Mouse (Mus musculus) liver, postnatal 0 days (tissue): ENCODE results near the gene Gsg1l.

Source experiments
- CTCF ChIP-seq: sonication (generic); IDR thresholded peaks from 2 replicates; pipeline ENCODE4 v1.5.1; 2016; ENCODE audit warnings: antibody characterized with exemption, low read depth
- EP300 ChIP-seq: IDR thresholded peaks from 2 replicates; pipeline ENCODE4 v1.6.1; 2016; ENCODE audit warnings: antibody characterized with exemption, low read depth, mild to moderate bottlenecking

- no peak for TF ChIP-seq CTCF
- TF ChIP-seq EP300 = no peak
These were observed 128.4 kb downstream of the Gsg1l start for GRCm38 (mm10) chr7:125953844-125954243.
